Mouse (Mus musculus): ENCODE measurements at regions not wholly inside any gene's neighbourhood (a gene's known extent, or its start where the extent isn't known, plus 50 kb on each side); places are given as distances from the start of the nearest gene placed in this dataset.
A peak's percentile ranks its signal among the peaks of the same experiment; 100 is the strongest.

GRCm38 (mm10) chr2:50921002-50921401, 227.9 kb downstream of the Rnd3 start:
- no peak for DNase-seq

- no peak for DNase-seq
Measured at GRCm38 (mm10) chr2:50916323-50917221, 232.3 kb downstream of the Rnd3 start.

- DNase-seq: peak; percentile 5
Measured at GRCm38 (mm10) chr2:50915149-50915548, 233.8 kb downstream of the Rnd3 start.

- DNase-seq: no peak
Measured at GRCm38 (mm10) chr2:50914176-50914575, 234.7 kb downstream of the Rnd3 start.

GRCm38 (mm10) chr2:50908762-50909161, 240.1 kb downstream of the Rnd3 start:
- no peak for DNase-seq

- DNase-seq: no peak
Measured at GRCm38 (mm10) chr2:50902701-50903100, 246.2 kb downstream of the Rnd3 start.

- no peak for DNase-seq
Measured at GRCm38 (mm10) chr2:50902220-50902619, 246.7 kb downstream of the Rnd3 start.

GRCm38 (mm10) chr2:50888992-50889391, 259.9 kb downstream of the Rnd3 start:
- no peak for DNase-seq

GRCm38 (mm10) chr2:50887954-50888353, 261.0 kb downstream of the Rnd3 start:
- DNase-seq: no peak

GRCm38 (mm10) chr2:50885924-50886315, 263.0 kb downstream of the Rnd3 start:
- no peak for DNase-seq

- no peak for DNase-seq
Measured at GRCm38 (mm10) chr2:50885280-50885923, 263.5 kb downstream of the Rnd3 start.

- no peak for DNase-seq
Measured at GRCm38 (mm10) chr2:50881514-50882038, 267.3 kb downstream of the Rnd3 start.

- no peak for DNase-seq
Measured at GRCm38 (mm10) chr2:50880806-50881205, 268.1 kb downstream of the Rnd3 start.

- DNase-seq: peak; percentile 18
Measured at GRCm38 (mm10) chr2:50877716-50878115, 271.2 kb downstream of the Rnd3 start.

- no peak for DNase-seq
Measured at GRCm38 (mm10) chr2:50875072-50875471, 273.8 kb downstream of the Rnd3 start.

- DNase-seq: no peak
Measured at GRCm38 (mm10) chr2:50853538-50854244, 295.2 kb downstream of the Rnd3 start.

- DNase-seq: no peak
Measured at GRCm38 (mm10) chr2:50852413-50852919, 296.4 kb downstream of the Rnd3 start.

- no peak for DNase-seq
Measured at GRCm38 (mm10) chr2:50850071-50850470, 298.8 kb downstream of the Rnd3 start.

GRCm38 (mm10) chr2:50841881-50842280, 307.0 kb downstream of the Rnd3 start:
- no peak for DNase-seq

- DNase-seq: no peak
Measured at GRCm38 (mm10) chr2:50835511-50836320, 313.2 kb downstream of the Rnd3 start.

GRCm38 (mm10) chr2:50833791-50834190, 315.1 kb downstream of the Rnd3 start:
- no peak for DNase-seq

GRCm38 (mm10) chr2:50832471-50832870, 316.4 kb downstream of the Rnd3 start:
- DNase-seq: no peak
